Comparison of ENCODE assay signal across 7 mouse cellular contexts in the genomic region with DNA sequence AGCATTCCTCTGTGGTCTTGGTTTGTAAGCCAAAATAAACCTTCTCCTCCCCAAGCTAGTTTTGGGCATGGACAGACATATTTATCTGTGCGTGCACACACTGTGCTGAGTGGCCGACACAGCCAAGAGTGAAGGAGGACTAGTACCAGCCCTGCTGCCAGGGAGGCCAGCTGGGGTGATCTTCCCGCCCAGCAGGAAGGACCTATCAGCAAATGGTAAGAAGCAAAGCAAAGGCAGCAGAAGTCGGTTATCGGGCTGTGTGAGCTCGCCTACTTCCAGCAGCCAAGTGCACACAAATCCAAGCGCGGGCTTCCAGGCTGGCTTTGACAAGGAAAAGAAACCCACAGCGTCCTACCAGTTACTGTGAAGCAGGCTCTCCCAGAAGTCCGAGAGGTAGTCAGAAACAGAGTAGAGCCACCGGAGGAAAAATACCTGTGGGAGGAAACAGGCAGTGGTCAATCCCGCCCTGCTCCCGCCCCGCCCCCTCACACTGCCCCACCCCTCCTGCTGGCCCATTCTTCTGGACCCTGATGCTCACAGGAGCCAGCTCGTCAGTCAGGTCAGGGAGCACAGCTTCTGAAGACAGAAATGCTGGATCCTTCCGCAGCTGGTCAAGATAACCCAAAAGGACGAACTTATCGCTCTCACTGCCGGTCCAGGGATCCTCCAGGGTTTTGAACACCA. TPM values are rescaled to one million over a fixed set of nuclear protein-coding genes. Genes with fewer than 3 reads are reported as not detected.
DNase-seq lines count a peak whose midpoint lies in the region; ATAC-seq lines count a peak whose summit lies in the region.

No protein-coding gene starts in this region.

- H3K36me3 ChIP-seq in liver, embryonic 16.5 days (ENCODE audit: control insufficient read depth, insufficient read depth): peaks cover 34% of the 10 kb centered on the region

- H3K4me3 ChIP-seq in liver, embryonic 16.5 days (ENCODE audit: low read depth, low read length): peak overlapping the region; percentile 53

- ATAC-seq in liver, embryonic 16.5 days (ENCODE audit: low read depth): peak; percentile 92

- intact Hi-C loops in heart, postnatal 25 days (cut with DNase I): no loop called here

- H3K27ac ChIP-seq in liver, embryonic 16.5 days (ENCODE audit: low read length): peak overlapping the region; percentile 88

- DNase-seq in urinary bladder, postnatal 14 days (ENCODE audit: low spot score): peak; percentile 53
- no peak for DNase-seq in urinary bladder, postnatal 10 days (ENCODE audit: low spot score)
- DNase-seq in cerebellum, postnatal 14 days: peak; percentile 80 to 81
- peak; percentile 76 for DNase-seq in heart, postnatal 25 days (ENCODE audit: low spot score)
- peak; percentile 59 to 73 for DNase-seq in spleen, postnatal 4 days (ENCODE audit: low spot score in 2 of 2)
- DNase-seq in right cerebral cortex, postnatal 36 days (ENCODE audit: low spot score in 2 of 2): no peak

- H3K9me3 ChIP-seq in liver, embryonic 16.5 days (replicated peaks; ENCODE audit: control insufficient read depth, low read length): no peaks in the 10 kb centered on the region

- 42% methylated on average over 19 of the region's 19 CpGs for WGBS in liver, embryonic 16.5 days (ENCODE audit: insufficient replicate concordance)

- peak overlapping the region; percentile 59 for H3K9ac ChIP-seq in liver, embryonic 16.5 days (ENCODE audit: low read depth, low read length)

- H3K4me2 ChIP-seq in liver, embryonic 16.5 days (ENCODE audit: low read depth, low read length): peak overlapping the region; percentile 63

- no peaks in the 10 kb centered on the region for H3K27me3 ChIP-seq in liver, embryonic 16.5 days (ENCODE audit: control insufficient read depth, insufficient read depth, low read depth, low read length)

- H3K4me1 ChIP-seq in liver, embryonic 16.5 days (ENCODE audit: control insufficient read depth, low read depth, low read length): peaks cover 63% of the 10 kb centered on the region

RNA-seq across cellular contexts. Expression of a gene that starts 21.0 kb away (rescaled TPM):
- total RNA-seq in heart, postnatal 25 days (2021): under 1 TPM; 0.36 to 0.56 TPM
- polyA plus RNA-seq in liver, embryonic 16.5 days (2015; fragmentation: Nextera tagmentation; extraction: Ambion mirVana): 25.9 and 28.3 TPM in 2 replicates

RNA-seq across cellular contexts. Expression of a gene that starts 23.2 kb away (rescaled TPM):
- total RNA-seq in heart, postnatal 25 days (2021): 10 to 100 TPM; 17.7 to 22.9 TPM
- polyA plus RNA-seq in liver, embryonic 16.5 days (2015; fragmentation: Nextera tagmentation; extraction: Ambion mirVana): 2.5 and 2.6 TPM in 2 replicates

RNA-seq across cellular contexts. Expression of a gene that starts 25.9 kb away (rescaled TPM):
- 1 to 10 TPM; 7.9 to 8.6 TPM for total RNA-seq in heart, postnatal 25 days (2021)
- polyA plus RNA-seq in liver, embryonic 16.5 days (2015; fragmentation: Nextera tagmentation; extraction: Ambion mirVana): 9.5 and 10.4 TPM in 2 replicates

RNA-seq across cellular contexts. Expression of a gene that starts 44.3 kb away (rescaled TPM):
- 10 to 100 TPM; 28.4 to 34.4 TPM for total RNA-seq in heart, postnatal 25 days (2021)
- polyA plus RNA-seq in liver, embryonic 16.5 days (2015; fragmentation: Nextera tagmentation; extraction: Ambion mirVana): 13.9 and 14.5 TPM in 2 replicates

RNA-seq across cellular contexts. Expression of a gene that starts 58.5 kb away (rescaled TPM):
- total RNA-seq in heart, postnatal 25 days (2021): not detected
- 1.8 and 13.9 TPM in 2 replicates for polyA plus RNA-seq in liver, embryonic 16.5 days (2015; fragmentation: Nextera tagmentation; extraction: Ambion mirVana)

Comparison
In these comparisons a context has a peak if more than half of its experiments do, and no peak if none do; other contexts are left out.
1. DNase-seq: peak in urinary bladder, postnatal 14 days (single experiment), cerebellum, postnatal 14 days (2 of 2), heart, postnatal 25 days (single experiment) and spleen, postnatal 4 days (2 of 2); none in urinary bladder, postnatal 10 days (single experiment) and right cerebral cortex, postnatal 36 days (0 of 2).